Mouse (Mus musculus): Measurements from ENCODE around the gene Thyn1. TPM values are rescaled to one million over a fixed set of nuclear protein-coding genes. Genes with fewer than 3 reads are reported as not detected.

The Thyn1 gene
- polyA plus RNA-seq, 1 experiment from 2014 or later, result 143 TPM

GRCm38 (mm10) chr9:26997501-26997900, 2.0 kb upstream of the Thyn1 start:
- Histone ChIP-seq H3K4me1 (ENCODE audit: control insufficient read depth, insufficient read depth, low read depth, low read length) (peaks cover 20% of the 10 kb centered on the region), H3K9me3 (ENCODE audit: control insufficient read depth, low read length) (no peaks in the 10 kb centered on the region), H3K4me3 (ENCODE audit: low read length) (no peak overlapping the region), H3K4me2 (ENCODE audit: low read length) (no peak overlapping the region), H3K9ac (ENCODE audit: low read depth, low read length) (no peak overlapping the region), H3K27me3 (replicated peaks; ENCODE audit: control insufficient read depth, insufficient read depth, low read length) (no peaks in the 10 kb centered on the region), H3K27ac (ENCODE audit: low read depth, low read length) (no peak overlapping the region), H3K36me3 (ENCODE audit: control insufficient read depth, insufficient read depth, low read length) (no peaks in the 10 kb centered on the region)
- WGBS, result 94% methylated on average over 2 of the region's 2 CpGs
- ATAC-seq, result no peak

GRCm38 (mm10) chr9:26998669-26999460, 645 bp upstream of the Thyn1 start:
- no peaks in the 10 kb centered on the region for H3K27me3 ChIP-seq (replicated peaks; ENCODE audit: control insufficient read depth, insufficient read depth, low read length)
- peaks cover 20% of the 10 kb centered on the region for H3K4me1 ChIP-seq (ENCODE audit: control insufficient read depth, insufficient read depth, low read depth, low read length)
- H3K9me3 ChIP-seq (ENCODE audit: control insufficient read depth, low read length), result no peaks in the 10 kb centered on the region
- no peaks in the 10 kb centered on the region; the same call in 1 of the 2 replicates for H3K36me3 ChIP-seq (ENCODE audit: control insufficient read depth, insufficient read depth, low read length)
- peak overlapping the region; percentile 78 for H3K27ac ChIP-seq (ENCODE audit: low read depth, low read length)
- ATAC-seq, result peak; percentile 81
- H3K9ac ChIP-seq (ENCODE audit: low read depth, low read length), result peak overlapping the region; percentile 84
- WGBS, result 4% methylated on average over 29 of the region's 29 CpGs
- peak overlapping the region; percentile 75 for H3K4me3 ChIP-seq (ENCODE audit: low read length)
- peak overlapping the region; percentile 79 for H3K4me2 ChIP-seq (ENCODE audit: low read length)

GRCm38 (mm10) chr9:27005231-27005630, 5.7 kb downstream of the Thyn1 start:
- H3K4me3 ChIP-seq (ENCODE audit: low read length), result no peak overlapping the region
- no peak overlapping the region for H3K27ac ChIP-seq (ENCODE audit: low read depth, low read length)
- H3K27me3 ChIP-seq (replicated peaks; ENCODE audit: control insufficient read depth, insufficient read depth, low read length), result no peaks in the 10 kb centered on the region
- no peak for ATAC-seq
- peaks cover 15% of the 10 kb centered on the region for H3K4me1 ChIP-seq (ENCODE audit: control insufficient read depth, insufficient read depth, low read depth, low read length)
- WGBS, result 77% methylated on average over 3 of the region's 3 CpGs
- H3K9me3 ChIP-seq (ENCODE audit: control insufficient read depth, low read length), result no peaks in the 10 kb centered on the region
- H3K36me3 ChIP-seq (ENCODE audit: control insufficient read depth, insufficient read depth, low read length), result peaks cover 30% of the 10 kb centered on the region
- H3K4me2 ChIP-seq (ENCODE audit: low read length), result no peak overlapping the region
- no peak overlapping the region for H3K9ac ChIP-seq (ENCODE audit: low read depth, low read length)

GRCm38 (mm10) chr9:27005933-27006332, 6.4 kb downstream of the Thyn1 start:
- Histone ChIP-seq H3K27me3 (replicated peaks; ENCODE audit: control insufficient read depth, insufficient read depth, low read length) (no peaks in the 10 kb centered on the region), H3K27ac (ENCODE audit: low read depth, low read length) (no peak overlapping the region), H3K4me1 (ENCODE audit: control insufficient read depth, insufficient read depth, low read depth, low read length) (peaks cover 9% of the 10 kb centered on the region), H3K4me2 (ENCODE audit: low read length) (no peak overlapping the region), H3K36me3 (ENCODE audit: control insufficient read depth, insufficient read depth, low read length) (peaks cover 35% of the 10 kb centered on the region), H3K9me3 (ENCODE audit: control insufficient read depth, low read length) (no peaks in the 10 kb centered on the region), H3K4me3 (ENCODE audit: low read length) (no peak overlapping the region), H3K9ac (ENCODE audit: low read depth, low read length) (no peak overlapping the region)
- no peak for ATAC-seq
- WGBS, result 68% methylated on average over 1 of the region's 1 CpGs

GRCm38 (mm10) chr9:27006866-27007265, 7.4 kb downstream of the Thyn1 start:
- no peaks in the 10 kb centered on the region for H3K9me3 ChIP-seq (ENCODE audit: control insufficient read depth, low read length)
- 94% methylated on average over 5 of the region's 5 CpGs for WGBS
- peaks cover 37% of the 10 kb centered on the region for H3K36me3 ChIP-seq (ENCODE audit: control insufficient read depth, insufficient read depth, low read length)
- no peak overlapping the region for H3K4me3 ChIP-seq (ENCODE audit: low read length)
- no peak overlapping the region for H3K4me2 ChIP-seq (ENCODE audit: low read length)
- no peaks in the 10 kb centered on the region for H3K4me1 ChIP-seq (ENCODE audit: control insufficient read depth, insufficient read depth, low read depth, low read length)
- H3K27me3 ChIP-seq (replicated peaks; ENCODE audit: control insufficient read depth, insufficient read depth, low read length), result no peaks in the 10 kb centered on the region
- no peak for ATAC-seq
- no peak overlapping the region for H3K27ac ChIP-seq (ENCODE audit: low read depth, low read length)
- H3K9ac ChIP-seq (ENCODE audit: low read depth, low read length), result no peak overlapping the region

- no peak overlapping the region for H3K9ac ChIP-seq (ENCODE audit: low read depth, low read length)
- peaks cover 54% of the 10 kb centered on the region for H3K36me3 ChIP-seq (ENCODE audit: control insufficient read depth, insufficient read depth, low read length)
- no peak overlapping the region for H3K4me3 ChIP-seq (ENCODE audit: low read length)
- no peak overlapping the region for H3K4me2 ChIP-seq (ENCODE audit: low read length)
- no peaks in the 10 kb centered on the region for H3K27me3 ChIP-seq (replicated peaks; ENCODE audit: control insufficient read depth, insufficient read depth, low read length)
- H3K27ac ChIP-seq (ENCODE audit: low read depth, low read length), result no peak overlapping the region
- no peaks in the 10 kb centered on the region for H3K4me1 ChIP-seq (ENCODE audit: control insufficient read depth, insufficient read depth, low read depth, low read length)
- ATAC-seq, result no peak
- no peaks in the 10 kb centered on the region for H3K9me3 ChIP-seq (ENCODE audit: control insufficient read depth, low read length)
- WGBS, result 91% methylated on average over 5 of the region's 5 CpGs
These were observed 9.7 kb downstream of the Thyn1 start for GRCm38 (mm10) chr9:27009231-27009630.

GRCm38 (mm10) chr9:27011572-27011971, 12.1 kb downstream of the Thyn1 start:
- WGBS, result 88% methylated on average over 4 of the region's 4 CpGs
- Histone ChIP-seq H3K36me3 (ENCODE audit: control insufficient read depth, insufficient read depth, low read length) (peaks cover 52% of the 10 kb centered on the region), H3K27ac (ENCODE audit: low read depth, low read length) (no peak overlapping the region), H3K4me2 (ENCODE audit: low read length) (no peak overlapping the region), H3K4me1 (ENCODE audit: control insufficient read depth, insufficient read depth, low read depth, low read length) (no peaks in the 10 kb centered on the region), H3K4me3 (ENCODE audit: low read length) (no peak overlapping the region), H3K27me3 (replicated peaks; ENCODE audit: control insufficient read depth, insufficient read depth, low read length) (no peaks in the 10 kb centered on the region), H3K9ac (ENCODE audit: low read depth, low read length) (no peak overlapping the region), H3K9me3 (ENCODE audit: control insufficient read depth, low read length) (no peaks in the 10 kb centered on the region)
- no peak for ATAC-seq

- no peak for ATAC-seq
- WGBS, result 92% methylated on average over 10 of the region's 10 CpGs
- Histone ChIP-seq H3K36me3 (ENCODE audit: control insufficient read depth, insufficient read depth, low read length) (peaks cover 19% of the 10 kb centered on the region), H3K27me3 (replicated peaks; ENCODE audit: control insufficient read depth, insufficient read depth, low read length) (no peaks in the 10 kb centered on the region), H3K4me2 (ENCODE audit: low read length) (no peak overlapping the region), H3K9me3 (ENCODE audit: control insufficient read depth, low read length) (no peaks in the 10 kb centered on the region), H3K27ac (ENCODE audit: low read depth, low read length) (no peak overlapping the region), H3K4me1 (ENCODE audit: control insufficient read depth, insufficient read depth, low read depth, low read length) (no peaks in the 10 kb centered on the region), H3K9ac (ENCODE audit: low read depth, low read length) (no peak overlapping the region), H3K4me3 (ENCODE audit: low read length) (no peak overlapping the region)
These were observed 19.5 kb downstream of the Thyn1 start for GRCm38 (mm10) chr9:27018961-27019360.

GRCm38 (mm10) chr9:27023681-27024080, 24.2 kb downstream of the Thyn1 start:
- peaks cover 4% of the 10 kb centered on the region for H3K36me3 ChIP-seq (ENCODE audit: control insufficient read depth, insufficient read depth, low read length)
- H3K27me3 ChIP-seq (replicated peaks; ENCODE audit: control insufficient read depth, insufficient read depth, low read length), result no peaks in the 10 kb centered on the region
- H3K4me2 ChIP-seq (ENCODE audit: low read length), result no peak overlapping the region
- no peak overlapping the region for H3K9ac ChIP-seq (ENCODE audit: low read depth, low read length)
- H3K9me3 ChIP-seq (ENCODE audit: control insufficient read depth, low read length), result no peaks in the 10 kb centered on the region
- H3K4me3 ChIP-seq (ENCODE audit: low read length), result no peak overlapping the region
- no peak overlapping the region for H3K27ac ChIP-seq (ENCODE audit: low read depth, low read length)
- WGBS, result 92% methylated on average over 4 of the region's 4 CpGs
- no peak for ATAC-seq
- H3K4me1 ChIP-seq (ENCODE audit: control insufficient read depth, insufficient read depth, low read depth, low read length), result peaks cover 20% of the 10 kb centered on the region
